Mouse (Mus musculus): ENCODE measurements around the gene Dach1. TPM values are rescaled to one million over a fixed set of nuclear protein-coding genes. Genes with fewer than 3 reads are reported as not detected.

Dach1 gene
- polyA plus RNA-seq (2017; shearing (Covaris generic)) = not detected

GRCm38 (mm10) chr14:98169421-98170076 is at the start of gene Dach1:
Gene Dach1, minus strand, starts transcription at chr14:98169765.

Measured in effector memory CD4-positive, alpha-beta T cell, adult 5 months (primary cell).